ENCODE assay signal across 9 mouse cellular contexts in the genomic region with DNA sequence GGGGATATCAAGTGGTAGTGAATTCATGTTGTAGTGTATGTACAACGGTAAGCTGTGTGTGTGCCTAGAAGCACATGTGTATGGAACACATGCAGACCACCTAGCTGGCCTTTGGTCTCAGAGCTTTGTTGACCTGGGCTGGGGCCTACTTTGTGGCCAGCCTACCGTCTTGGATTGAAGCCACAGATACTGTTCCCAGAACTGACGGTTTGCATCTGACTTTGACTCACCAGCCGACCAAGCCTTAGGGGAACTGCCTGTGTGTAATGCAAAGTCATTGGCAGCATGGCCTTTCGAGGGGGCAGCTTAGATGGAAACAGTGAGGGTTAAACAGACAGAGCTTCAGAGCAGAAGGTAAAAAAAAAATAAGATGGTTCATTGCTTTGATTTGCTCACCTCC.
DNase-seq lines count a peak whose midpoint lies in the region; ATAC-seq and TF ChIP-seq lines count a peak whose summit lies in the region.
"Had no signal": no experiment of that assay in that cellular context is flagged by ENCODE, and none has a peak within 500 bp of the region (broad histone marks: within the 10 kb centered on the region; RNA-seq: fewer than 3 reads in every experiment).

No protein-coding gene starts in this region.

- no peaks in the 10 kb centered on the region for H3K9me3 ChIP-seq in lung, embryonic 14.5 days (ENCODE audit: low read depth, low read length)
- no peaks in the 10 kb centered on the region for H3K9me3 ChIP-seq in embryonic facial prominence, embryonic 15.5 days (replicated peaks)
- H3K9me3 ChIP-seq: embryonic facial prominence, embryonic 12.5 days had no signal

- peaks cover 45% of the 10 kb centered on the region for H3K4me1 ChIP-seq in lung, embryonic 14.5 days (ENCODE audit: insufficient read depth)
- peaks cover 82% of the 10 kb centered on the region for H3K4me1 ChIP-seq in embryonic facial prominence, embryonic 15.5 days

- no peak overlapping the region for H3K4me3 ChIP-seq in lung, embryonic 14.5 days (ENCODE audit: low read depth, low read length)
- no peak overlapping the region for H3K4me3 ChIP-seq in embryonic facial prominence, embryonic 15.5 days (replicated peaks)
- H3K4me3 ChIP-seq in myocyte = peak overlapping the region; percentile 8
- H3K4me3 ChIP-seq: embryonic facial prominence, embryonic 12.5 days had no signal

- TF ChIP-seq CTCF in lung, embryonic 14.5 days (IDR thresholded peaks at IDR 0.05; ENCODE audit: low read depth) = no peak

- H3K79me2 ChIP-seq in myocyte (ENCODE audit: control insufficient read depth, insufficient read depth) = peaks cover 100% of the 10 kb centered on the region

- peak; percentile 96 for DNase-seq in heart, adult 11 months
- no peak for DNase-seq in heart, postnatal 25 days (ENCODE audit: low spot score)
- no peak for DNase-seq in lung, embryonic 14.5 days
- no peak for DNase-seq in lung, postnatal 4 days
- no peak for DNase-seq in thymus, postnatal 10 days (ENCODE audit: low spot score in 2 of 2)

- H3K27me3 ChIP-seq in lung, embryonic 14.5 days (ENCODE audit: insufficient read depth, low read length) = no peaks in the 10 kb centered on the region
- no peaks in the 10 kb centered on the region for H3K27me3 ChIP-seq in embryonic facial prominence, embryonic 15.5 days
- H3K27me3 ChIP-seq in myocyte (ENCODE audit: control insufficient read depth, insufficient read depth, insufficient read length) = no peaks in the 10 kb centered on the region
- H3K27me3 ChIP-seq: embryonic facial prominence, embryonic 12.5 days had no signal

- no peak overlapping the region for H3ac ChIP-seq in myocyte (ENCODE audit: control insufficient read depth, insufficient read length)

- no peak overlapping the region for H3K9ac ChIP-seq in lung, embryonic 14.5 days
- no peak overlapping the region for H3K9ac ChIP-seq in embryonic facial prominence, embryonic 15.5 days
- H3K9ac ChIP-seq: embryonic facial prominence, embryonic 12.5 days had no signal

- no peak for ATAC-seq in lung, embryonic 14.5 days (ENCODE audit: insufficient read depth)
- ATAC-seq in embryonic facial prominence, embryonic 15.5 days (ENCODE audit: insufficient number of reproducible peaks, low FRiP score, low TSS enrichment, low read depth) = no peak
- ATAC-seq in activated CD4-positive, CD25-positive, alpha-beta regulatory T cell, adult 4 months = no peak

- H3K36me3 ChIP-seq in lung, embryonic 14.5 days (ENCODE audit: insufficient read depth) = peaks cover 50% of the 10 kb centered on the region
- H3K36me3 ChIP-seq in embryonic facial prominence, embryonic 15.5 days = peaks cover 14% of the 10 kb centered on the region; the same call in 1 of the 2 replicates
- H3K36me3 ChIP-seq in myocyte (ENCODE audit: control insufficient read depth, insufficient read depth) = peaks cover 15% of the 10 kb centered on the region

- TF ChIP-seq POLR2A in myocyte (IDR thresholded peaks at IDR 0.05; ENCODE audit: insufficient read length, low read depth) = peak; percentile 37

- peak overlapping the region; percentile 59; the same call in 1 of the 2 replicates for H3K27ac ChIP-seq in lung, embryonic 14.5 days (ENCODE audit: low read depth)
- H3K27ac ChIP-seq in embryonic facial prominence, embryonic 15.5 days (replicated peaks) = peak overlapping the region; percentile 55; the same call in 1 of the 2 replicates
- H3K27ac ChIP-seq: embryonic facial prominence, embryonic 12.5 days had no signal

- WGBS in lung, embryonic 14.5 days = 47% methylated on average over 5 of the region's 5 CpGs
- WGBS in embryonic facial prominence, embryonic 15.5 days = 39% methylated on average over 5 of the region's 5 CpGs

- no peak overlapping the region for H3K4me2 ChIP-seq in lung, embryonic 14.5 days
- H3K4me2 ChIP-seq in embryonic facial prominence, embryonic 15.5 days (replicated peaks) = no peak overlapping the region
- H3K4me2 ChIP-seq in myocyte (ENCODE audit: low read depth) = peak overlapping the region; percentile 99
- H3K4me2 ChIP-seq: embryonic facial prominence, embryonic 12.5 days had no signal

- intact Hi-C loops in heart, postnatal 25 days (cut with DNase I) = no loop called here

TF ChIP-seq in myocyte, 11 proteins besides CTCF, POLR2A, EP300 and RAD21:
- no peak for TF ChIP-seq MAX (IDR thresholded peaks at IDR 0.05; ENCODE audit: low read depth)
- no peak for TF ChIP-seq TCF12 (IDR thresholded peaks at IDR 0.05; ENCODE audit: insufficient read depth, poor library complexity, severe bottlenecking)
- TF ChIP-seq E2F4 (IDR thresholded peaks at IDR 0.05; ENCODE audit: insufficient read depth) = no peak
- no peak for TF ChIP-seq TCF3 (IDR thresholded peaks at IDR 0.05; ENCODE audit: insufficient read length, low read depth)
- TF ChIP-seq REST (IDR thresholded peaks at IDR 0.05; ENCODE audit: insufficient read depth, insufficient read length) = no peak
- no peak for TF ChIP-seq SRF (IDR thresholded peaks at IDR 0.05; ENCODE audit: control insufficient read depth, insufficient read length, low read depth)
- no peak for TF ChIP-seq POLR2AphosphoS2 (IDR thresholded peaks at IDR 0.05; ENCODE audit: insufficient read length, low read depth)
- TF ChIP-seq MYOG (IDR thresholded peaks at IDR 0.05; ENCODE audit: control insufficient read depth in 1 of 3, insufficient read depth in 1 of 3, insufficient read length in 2 of 3, low read depth in 2 of 3) = peak in 1 of 3 experiments; percentile 30
- peak in 1 of 3 experiments; percentile 14 for TF ChIP-seq MYOD1 (IDR thresholded peaks at IDR 0.05; ENCODE audit: control insufficient read depth in 1 of 3, insufficient read length in 2 of 3, low read depth in 2 of 3)
- TF ChIP-seq USF1 (IDR thresholded peaks at IDR 0.05; ENCODE audit: low read depth) = no peak
- TF ChIP-seq CEBPB (IDR thresholded peaks at IDR 0.05; ENCODE audit: insufficient read depth, poor library complexity, severe bottlenecking) = no peak
